Mouse (Mus musculus): ENCODE measurements at regions not wholly inside any gene's neighbourhood (a gene's known extent, or its start where the extent isn't known, plus 50 kb on each side); places are given as distances from the start of the nearest gene placed in this dataset.
A peak's percentile ranks its signal among the peaks of the same experiment; 100 is the strongest.

- ATAC-seq (ENCODE audit: poor library complexity, severe bottlenecking): peak; percentile 42
Observed at GRCm38 (mm10) chr4:121855255-121855865, 233.5 kb upstream of the Gm12887 start.

All from megakaryocyte, adult 5-6 weeks (primary cell).